ENCODE assay signal across 21 mouse cellular contexts in genomic region chr7:119960006-119960405, GRCm38 (mm10).
DNase-seq lines count a peak whose midpoint lies in the region; ATAC-seq lines count a peak whose summit lies in the region.
"Had no signal": no experiment of that assay in that cellular context is flagged by ENCODE, and none has a peak within 500 bp of the region (broad histone marks: within the 10 kb centered on the region; RNA-seq: fewer than 3 reads in every experiment).

No protein-coding gene starts in this region.

- 77% methylated on average over 6 of the region's 6 CpGs for WGBS in kidney, embryonic 14.5 days
- WGBS in midbrain, embryonic 11.5 days = 74% methylated on average over 6 of the region's 6 CpGs

- no peak overlapping the region for H3K4me2 ChIP-seq in kidney, embryonic 14.5 days (replicated peaks; ENCODE audit: low read depth, low read length)
- H3K4me2 ChIP-seq in midbrain, embryonic 11.5 days = no peak overlapping the region
- H3K4me2 ChIP-seq: embryonic facial prominence, embryonic 13.5 days; hindbrain, embryonic 14.5 days; lung, embryonic 14.5 days; midbrain, embryonic 15.5 days had no signal

- no peak overlapping the region for H3K9ac ChIP-seq in kidney, embryonic 14.5 days (ENCODE audit: low read depth, low read length)
- H3K9ac ChIP-seq in midbrain, embryonic 11.5 days (ENCODE audit: low read length) = no peak overlapping the region
- H3K9ac ChIP-seq: embryonic facial prominence, embryonic 13.5 days; hindbrain, embryonic 14.5 days; lung, embryonic 14.5 days; midbrain, embryonic 15.5 days had no signal

- no peak overlapping the region for H3K4me3 ChIP-seq in kidney, embryonic 14.5 days (ENCODE audit: low read length)
- H3K4me3 ChIP-seq in midbrain, embryonic 11.5 days (ENCODE audit: low read depth, low read length) = no peak overlapping the region
- H3K4me3 ChIP-seq: embryonic facial prominence, embryonic 13.5 days; megakaryocyte, embryonic 14.5 days; midbrain, embryonic 15.5 days; myocyte had no signal

- no peaks in the 10 kb centered on the region for H3K36me3 ChIP-seq in kidney, embryonic 14.5 days (ENCODE audit: control insufficient read depth, insufficient read depth, low read length)
- H3K36me3 ChIP-seq in midbrain, embryonic 11.5 days (ENCODE audit: control insufficient read depth, insufficient read depth, low read length) = no peaks in the 10 kb centered on the region
- H3K36me3 ChIP-seq: embryonic facial prominence, embryonic 13.5 days; midbrain, embryonic 15.5 days had no signal

- H3K27ac ChIP-seq in kidney, embryonic 14.5 days (ENCODE audit: low read depth, low read length) = no peak overlapping the region
- H3K27ac ChIP-seq in midbrain, embryonic 11.5 days (ENCODE audit: low read depth, low read length) = no peak overlapping the region
- H3K27ac ChIP-seq: embryonic facial prominence, embryonic 13.5 days; hindbrain, embryonic 14.5 days; midbrain, embryonic 15.5 days had no signal

- no peaks in the 10 kb centered on the region for H3K27me3 ChIP-seq in kidney, embryonic 14.5 days (ENCODE audit: control insufficient read depth, insufficient read depth, low read length)
- no peaks in the 10 kb centered on the region for H3K27me3 ChIP-seq in midbrain, embryonic 11.5 days (ENCODE audit: control insufficient read depth, insufficient read depth, low read length)
- H3K27me3 ChIP-seq: embryonic facial prominence, embryonic 13.5 days; megakaryocyte, embryonic 14.5 days; midbrain, embryonic 15.5 days had no signal

- no peaks in the 10 kb centered on the region for H3K4me1 ChIP-seq in kidney, embryonic 14.5 days (ENCODE audit: control insufficient read depth, insufficient read depth, low read length)
- no peaks in the 10 kb centered on the region for H3K4me1 ChIP-seq in midbrain, embryonic 11.5 days (ENCODE audit: control insufficient read depth, insufficient read depth, low read length)
- H3K4me1 ChIP-seq: embryonic facial prominence, embryonic 13.5 days; megakaryocyte, embryonic 14.5 days; midbrain, embryonic 15.5 days had no signal

- intact Hi-C loops in heart, postnatal 10 days (cut with DNase I) = no loop called here

- no peaks in the 10 kb centered on the region for H3K9me3 ChIP-seq in kidney, embryonic 14.5 days (ENCODE audit: control insufficient read depth, low read length)
- H3K9me3 ChIP-seq in midbrain, embryonic 11.5 days (ENCODE audit: control insufficient read depth, low read length) = no peaks in the 10 kb centered on the region
- H3K9me3 ChIP-seq: embryonic facial prominence, embryonic 13.5 days; megakaryocyte, embryonic 14.5 days; midbrain, embryonic 15.5 days had no signal

- ATAC-seq in kidney, embryonic 14.5 days (ENCODE audit: low FRiP score, low TSS enrichment) = no peak
- no peak for ATAC-seq in midbrain, embryonic 11.5 days (ENCODE audit: low FRiP score)
- ATAC-seq: forebrain, embryonic 14.5 days; midbrain, embryonic 15.5 days had no signal

- DNase-seq in heart, adult 18-20 months = peak; percentile 53 to 63
- DNase-seq in heart, postnatal 10 days = no peak
- peak; percentile 66 to 80 for DNase-seq in kidney, adult 8-10 months
- DNase-seq in adipocyte (ENCODE audit: low spot score) = peak; percentile 40
- peak; percentile 88 for DNase-seq in kidney, adult 9 months
- DNase-seq in Muller cell, postnatal 12 days (ENCODE audit: inconsistent ontology term) = no peak
- DNase-seq in midbrain, embryonic 11.5 days (ENCODE audit: low spot score, missing footprints) = no peak
- DNase-seq: adrenal gland, adult 8-10 months; cerebellum, adult 9-11 months; left cerebral cortex, postnatal 4 days; liver; lung, embryonic 14.5 days; right cerebral cortex, postnatal 25 days; thymus, postnatal 36 days had no signal

Comparison
In these comparisons a context has a peak if more than half of its experiments do, and no peak if none do; other contexts are left out.
1. DNase-seq: peak in heart, adult 18-20 months (2 of 2), kidney, adult 8-10 months (2 of 2), adipocyte (single experiment) and kidney, adult 9 months (single experiment); none in heart, postnatal 10 days (0 of 2), Muller cell, postnatal 12 days (single experiment) and midbrain, embryonic 11.5 days (single experiment).